Mouse (Mus musculus) midbrain, postnatal 0 days (tissue): ENCODE data around the gene Cpm. TPM values are rescaled to one million over a fixed set of nuclear protein-coding genes. Genes with fewer than 3 reads are reported as not detected.

Experiments used
- ATAC-seq: fragments of 200-750 bp; cut with Nextera tagmentation; 2 replicates; pipeline ENCODE4 v1.8.0; 2017; ENCODE audit warnings: moderate number of reproducible peaks, mild to moderate bottlenecking, moderate TSS enrichment, moderate library complexity; ENCODE audit not compliant: low FRiP score
- DNase-seq: peaks from one replicate; pipeline ENCODE4 v3.0.0-alpha.2; 2015; ENCODE audit warnings: low spot score
- H3K27ac ChIP-seq: fragments of 300-500 bp; sonication (generic); 2 replicates; pipeline ENCODE4 v1.5.1; 2014; ENCODE audit warnings: low read depth, mild to moderate bottlenecking, low read length, mixed read lengths
- H3K27me3 ChIP-seq: fragments of 300-500 bp; sonication (generic); 2 replicates; pipeline ENCODE4 v1.6.1; 2014; ENCODE audit warnings: low read length, control low read depth, mixed read lengths; ENCODE audit not compliant: insufficient read depth
- H3K36me3 ChIP-seq: fragments of 300-500 bp; sonication (generic); 2 replicates; pipeline ENCODE4 v1.6.1; 2014; ENCODE audit warnings: low read length, control low read depth, mixed read lengths; ENCODE audit not compliant: insufficient read depth
- H3K4me1 ChIP-seq: fragments of 300-500 bp; sonication (generic); 2 replicates; pipeline ENCODE4 v1.6.1; 2014; ENCODE audit warnings: mild to moderate bottlenecking, control low read depth, antibody characterized with exemption, low read length, mixed read lengths; ENCODE audit not compliant: insufficient read depth
- H3K4me2 ChIP-seq: fragments of 300-500 bp; sonication (generic); 2 replicates; pipeline ENCODE4 v1.6.1; 2014; ENCODE audit warnings: low read depth, mild to moderate bottlenecking, low read length, mixed read lengths; ENCODE audit not compliant: poor library complexity, severe bottlenecking
- H3K4me3 ChIP-seq: fragments of 300-500 bp; sonication (generic); 2 replicates; pipeline ENCODE4 v1.5.1; 2014; ENCODE audit warnings: low read depth, mild to moderate bottlenecking, low read length, moderate library complexity
- H3K9ac ChIP-seq: fragments of 300-500 bp; sonication (generic); replicated peaks from 2 replicates; pipeline ENCODE4 v1.6.1; 2014; ENCODE audit warnings: mild to moderate bottlenecking, low read length, moderate library complexity, mixed read lengths; ENCODE audit not compliant: poor library complexity, severe bottlenecking
- H3K9me3 ChIP-seq: fragments of 300-500 bp; sonication (generic); 2 replicates; pipeline ENCODE4 v1.6.1; 2016; ENCODE audit warnings: low read length, control low read depth
- CTCF ChIP-seq: IDR thresholded peaks from 2 replicates; pipeline ENCODE4 v1.5.1; 2016; ENCODE audit warnings: antibody characterized with exemption, mild to moderate bottlenecking
- WGBS: fragments of 180-500 bp; shearing (Covaris S2); extraction: QIAGEN DNeasy Blood & Tissue Kit; methylation state at CpG from one replicate; pipeline ENCODE4 v1.1.7; 2014; 5-methylcytosine and 5-hydroxymethylcytosine counted together
- polyA plus RNA-seq: library from polyadenylated mRNA; unstranded; fragments of >200 nt; fragmentation: Nextera tagmentation; extraction: Ambion mirVana; gene quantifications from 2 replicates; pipeline ENCODE4 v1.2.1, GENCODE M21; 2015
- total RNA-seq: library from RNA; depleted of rRNA; stranded (reverse); fragments of >200 nt; gene quantifications from 2 replicates; pipeline ENCODE4 v1.2.3, GENCODE M21; 2014; rRNA removed

The Cpm gene
- total RNA-seq, result 3.9 TPM in 2 replicates
- polyA plus RNA-seq, result 4.8 and 7.9 TPM in 2 replicates

DNA sequence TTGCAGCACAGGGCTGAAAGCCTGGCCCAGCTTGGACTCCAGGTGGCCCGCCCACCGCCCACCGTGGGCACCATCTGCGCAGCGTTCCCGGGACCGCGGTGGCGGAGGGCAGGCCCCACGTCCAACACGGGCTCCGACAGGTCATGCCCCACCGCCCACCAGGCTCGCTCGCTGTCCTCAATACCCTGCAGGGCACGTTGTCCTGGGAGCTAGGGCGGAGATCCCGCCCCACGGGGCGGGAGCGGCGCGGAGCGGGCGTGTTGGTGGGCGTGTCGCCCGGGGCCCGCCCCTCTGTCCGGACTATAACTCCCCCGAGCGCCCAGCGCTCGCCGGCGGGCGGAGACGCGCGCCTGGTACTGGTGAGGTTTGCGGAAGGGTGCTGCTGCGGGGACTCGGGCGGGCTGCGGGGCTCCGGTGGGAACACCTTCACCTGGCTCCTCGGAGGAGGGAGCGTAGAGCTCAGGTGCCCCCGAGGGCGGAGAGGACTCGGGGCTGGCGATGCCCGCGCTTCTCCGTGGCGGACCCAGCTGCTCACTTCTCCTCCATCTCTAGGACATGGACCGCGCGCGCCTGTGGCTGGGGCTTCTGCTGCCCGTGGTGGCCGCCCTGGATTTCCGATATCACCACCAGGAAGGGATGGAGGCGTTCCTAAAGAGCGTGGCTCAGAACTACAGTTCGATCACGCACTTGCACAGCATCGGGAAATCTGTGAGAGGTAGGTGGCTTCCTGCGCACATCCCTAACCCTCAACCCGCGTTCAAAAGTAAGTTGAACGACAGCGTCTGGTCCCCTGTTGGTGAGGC is at the start of gene Cpm:
Cpm (plus strand) TSS at position 332 of the 803 bp plus-strand sequence.
- WGBS, result under 1% methylated on average over 56 of the region's 73 CpGs
- peak within 1 kb of the TSS; percentile 88 for H3K4me2 ChIP-seq
- peaks cover 28% of the 10 kb centered on the region for H3K27me3 ChIP-seq
- H3K9ac ChIP-seq, result no peak within 1 kb of the TSS
- TF ChIP-seq CTCF, result no peak
- DNase-seq (peak; percentile 38), ATAC-seq (peak; percentile 72)
- peaks cover 5% of the 10 kb centered on the region; the same call in 1 of the 2 replicates for H3K4me1 ChIP-seq
- H3K9me3 ChIP-seq, result no peaks in the 10 kb centered on the region
- peak within 1 kb of the TSS; percentile 47 for H3K4me3 ChIP-seq
- no peak within 1 kb of the TSS for H3K27ac ChIP-seq
- no peaks in the 10 kb centered on the region for H3K36me3 ChIP-seq

- Histone ChIP-seq H3K9ac (no peak overlapping the region), H3K36me3 (no peaks in the 10 kb centered on the region), H3K27me3 (no peaks in the 10 kb centered on the region), H3K9me3 (no peaks in the 10 kb centered on the region), H3K4me3 (no peak overlapping the region), H3K4me1 (no peaks in the 10 kb centered on the region), H3K4me2 (no peak overlapping the region), H3K27ac (no peak overlapping the region)
- no peak for DNase-seq
- no peak for ATAC-seq
- WGBS, result 62% methylated on average over 9 of the region's 9 CpGs
- TF ChIP-seq CTCF, result no peak
These were observed 49.5 kb upstream of the Cpm start for GRCm38 (mm10) chr10:117579771-117580284.

DNA sequence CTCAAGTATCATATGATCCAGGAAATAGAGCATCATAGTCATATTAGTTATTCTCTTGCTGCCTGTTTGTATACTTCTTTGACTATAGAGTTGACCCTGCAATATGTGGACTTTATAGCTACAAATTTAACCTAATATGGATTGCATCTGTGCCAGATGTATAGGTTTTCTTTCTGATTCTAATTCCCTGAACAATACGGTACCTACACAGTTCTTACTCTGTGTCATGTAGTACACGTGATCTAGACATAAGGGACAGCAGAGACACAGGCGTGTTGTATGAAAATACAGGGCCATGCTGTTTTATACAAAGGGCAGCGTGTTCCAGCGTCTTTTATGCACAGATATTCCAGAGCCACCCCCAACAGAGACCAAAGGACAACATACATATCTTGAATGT is 48.9 kb upstream of the Cpm start:
- H3K27me3 ChIP-seq, result no peaks in the 10 kb centered on the region
- no peak overlapping the region for H3K4me3 ChIP-seq
- ATAC-seq (no peak), DNase-seq (no peak)
- TF ChIP-seq CTCF, result no peak
- no peaks in the 10 kb centered on the region for H3K4me1 ChIP-seq
- no peak overlapping the region for H3K9ac ChIP-seq
- H3K9me3 ChIP-seq, result no peaks in the 10 kb centered on the region
- no peak overlapping the region for H3K4me2 ChIP-seq
- no peak overlapping the region for H3K27ac ChIP-seq
- WGBS, result 88% methylated on average over 5 of the region's 5 CpGs
- no peaks in the 10 kb centered on the region for H3K36me3 ChIP-seq

DNA sequence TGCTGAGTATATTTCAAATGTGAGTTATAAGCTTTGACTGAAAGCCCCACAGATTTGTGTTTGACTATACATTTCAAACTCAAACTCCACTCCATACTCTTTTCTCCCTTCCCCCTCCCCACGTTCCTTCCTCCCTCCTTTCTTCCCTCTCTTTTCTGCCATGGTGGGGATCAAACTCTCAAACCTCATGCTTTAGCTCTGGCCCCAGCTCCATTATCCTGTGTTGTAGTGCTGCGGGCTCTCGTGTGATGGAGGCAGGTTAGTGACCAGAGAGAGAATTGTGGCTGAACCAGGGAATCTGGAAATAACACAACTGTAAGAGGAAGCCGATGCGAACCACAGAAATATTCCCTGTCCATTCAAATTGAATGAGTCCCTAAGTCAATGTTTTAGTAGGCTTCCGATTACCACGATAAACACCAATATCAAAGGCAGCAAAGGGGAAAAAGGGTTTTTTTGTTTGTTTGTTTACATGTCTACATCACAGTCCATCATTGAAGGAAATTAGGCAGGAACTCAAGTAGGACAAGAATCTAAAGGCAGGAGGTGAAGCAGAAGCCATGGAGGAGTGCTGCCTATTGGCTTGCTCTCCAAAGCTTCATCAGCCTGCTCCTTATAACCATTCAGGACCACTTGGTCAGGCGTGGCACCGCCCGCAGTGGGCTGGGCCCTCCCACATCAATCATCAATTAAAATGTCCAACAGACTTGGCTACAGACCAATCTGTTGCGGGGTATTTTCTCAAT is 48.1 kb upstream of the Cpm start:
- DNase-seq (no peak), ATAC-seq (no peak)
- no peaks in the 10 kb centered on the region for H3K27me3 ChIP-seq
- H3K9me3 ChIP-seq, result no peaks in the 10 kb centered on the region
- no peak overlapping the region for H3K4me3 ChIP-seq
- H3K4me2 ChIP-seq, result no peak overlapping the region
- no peak for TF ChIP-seq CTCF
- H3K27ac ChIP-seq, result no peak overlapping the region
- H3K4me1 ChIP-seq, result no peaks in the 10 kb centered on the region
- WGBS, result 92% methylated on average over 11 of the region's 11 CpGs
- H3K9ac ChIP-seq, result no peak overlapping the region
- H3K36me3 ChIP-seq, result no peaks in the 10 kb centered on the region

- H3K9me3 ChIP-seq, result no peaks in the 10 kb centered on the region
- no peak overlapping the region for H3K4me3 ChIP-seq
- no peak for ATAC-seq
- no peaks in the 10 kb centered on the region for H3K27me3 ChIP-seq
- DNase-seq, result no peak
- H3K27ac ChIP-seq, result no peak overlapping the region
- TF ChIP-seq CTCF, result no peak
- no peak overlapping the region for H3K9ac ChIP-seq
- H3K4me1 ChIP-seq, result no peaks in the 10 kb centered on the region
- no peak overlapping the region for H3K4me2 ChIP-seq
- H3K36me3 ChIP-seq, result no peaks in the 10 kb centered on the region
- WGBS, result 95% methylated on average over 3 of the region's 3 CpGs
These were observed 47.6 kb upstream of the Cpm start for GRCm38 (mm10) chr10:117581753-117582062.
